Mouse (Mus musculus) hindbrain, embryonic 11.5 days (tissue): ENCODE measurements at regions not wholly inside any gene's neighbourhood (a gene's known extent, or its start where the extent isn't known, plus 50 kb on each side); places are given as distances from the start of the nearest gene placed in this dataset.
"Not testable (repeated sequence)": the region's sequence is repeated elsewhere in the genome, so short reads cannot be mapped to it uniquely, and the experiment has no call there.

Source experiments
- ATAC-seq: fragments of 200-750 bp; cut with Nextera tagmentation; 2 replicates; pipeline ENCODE4 v1.8.0; 2017; ENCODE audit warnings: mild to moderate bottlenecking, moderate TSS enrichment, moderate library complexity; ENCODE audit not compliant: low FRiP score
- DNase-seq: peaks from one replicate; pipeline ENCODE4 v3.0.0-alpha.2; 2015; ENCODE audit warnings: low spot score
- H3K27ac ChIP-seq: fragments of 300-500 bp; sonication (generic); 2 replicates; pipeline ENCODE4 v1.5.1; 2014; ENCODE audit warnings: mild to moderate bottlenecking, low read depth, low read length
- H3K27me3 ChIP-seq: fragments of 300-500 bp; sonication (generic); 2 replicates; pipeline ENCODE4 v1.6.1; 2014; ENCODE audit warnings: mild to moderate bottlenecking, low read length, moderate library complexity, mixed read lengths; ENCODE audit not compliant: control insufficient read depth, insufficient read depth
- H3K36me3 ChIP-seq: fragments of 300-500 bp; sonication (generic); 2 replicates; pipeline ENCODE4 v1.6.1; 2014; ENCODE audit warnings: mild to moderate bottlenecking, low read length, moderate library complexity, mixed read lengths; ENCODE audit not compliant: control insufficient read depth, insufficient read depth
- H3K4me1 ChIP-seq: fragments of 300-500 bp; sonication (generic); replicated peaks from 2 replicates; pipeline ENCODE4 v1.6.1; 2014; ENCODE audit warnings: low read length, mixed read lengths; ENCODE audit not compliant: control insufficient read depth, insufficient read depth
- H3K4me2 ChIP-seq: fragments of 300-500 bp; sonication (generic); replicated peaks from 2 replicates; pipeline ENCODE4 v1.6.1; 2014; ENCODE audit warnings: mild to moderate bottlenecking, low read depth, low read length
- H3K4me3 ChIP-seq: fragments of 300-500 bp; sonication (generic); 2 replicates; pipeline ENCODE4 v1.5.1; 2014; ENCODE audit warnings: low read depth, low read length
- H3K9ac ChIP-seq: fragments of 300-500 bp; sonication (generic); 2 replicates; pipeline ENCODE4 v1.6.1; 2014; ENCODE audit warnings: low read depth, low read length
- H3K9me3 ChIP-seq: fragments of 300-500 bp; sonication (generic); 2 replicates; pipeline ENCODE4 v1.6.1; 2016; ENCODE audit warnings: low read length; ENCODE audit not compliant: control insufficient read depth
- WGBS: fragments of 180-500 bp; shearing (Covaris S2); extraction: QIAGEN DNeasy Blood & Tissue Kit; methylation state at CpG from one replicate; pipeline ENCODE4 v1.1.7; 2014; 5-methylcytosine and 5-hydroxymethylcytosine counted together

- Histone ChIP-seq H3K36me3 (no peaks in the 10 kb centered on the region), H3K4me3 (no peak overlapping the region), H3K4me2 (no peak overlapping the region), H3K9ac (no peak overlapping the region), H3K4me1 (no peaks in the 10 kb centered on the region), H3K27ac (no peak overlapping the region), H3K27me3 (no peaks in the 10 kb centered on the region), H3K9me3 (no peaks in the 10 kb centered on the region)
- WGBS = 88% methylated on average over 1 of the region's 1 CpGs
- DNase-seq (no peak), ATAC-seq (no peak)
Observed at GRCm38 (mm10) chr2:133768546-133768945, 216.6 kb downstream of the Bmp2 start.

DNA sequence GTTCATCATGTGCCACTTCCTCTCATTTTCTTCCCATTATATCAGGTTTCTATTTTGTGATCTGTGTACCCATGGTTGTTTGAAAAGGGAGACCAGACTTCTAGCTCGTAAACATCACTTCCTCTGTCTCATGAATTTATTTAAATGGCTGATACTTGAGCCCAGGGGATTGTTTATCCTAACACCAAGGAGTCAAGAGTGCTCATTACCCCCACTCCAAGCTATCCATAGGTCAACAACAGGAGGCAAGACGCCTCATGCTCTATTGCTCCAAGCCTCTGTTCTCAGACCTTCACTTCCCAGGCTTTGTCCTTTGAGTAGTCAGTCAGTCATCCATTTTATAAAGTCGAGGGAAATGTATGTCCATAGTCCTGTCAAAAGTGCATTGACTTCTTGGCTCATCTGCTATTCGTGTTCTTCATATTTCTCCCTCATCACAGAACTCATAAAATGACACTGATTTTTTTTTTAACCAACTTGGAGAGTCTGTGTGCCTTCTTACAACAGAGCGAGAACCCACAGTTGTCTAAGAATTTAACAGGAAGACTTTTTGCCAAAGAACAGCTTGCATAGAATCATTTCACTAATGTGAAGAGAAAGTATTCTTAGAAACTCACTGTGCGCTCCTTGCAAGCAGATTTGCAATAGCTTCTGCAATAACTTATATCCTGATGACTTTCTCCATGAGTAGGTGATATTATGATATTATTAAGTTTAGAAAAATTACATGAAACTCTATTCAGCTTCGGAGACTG is 231.8 kb downstream of the Bmp2 start:
- Histone ChIP-seq H3K9ac (no peak overlapping the region), H3K4me1 (no peaks in the 10 kb centered on the region), H3K4me2 (no peak overlapping the region), H3K27ac (no peak overlapping the region), H3K4me3 (no peak overlapping the region), H3K36me3 (no peaks in the 10 kb centered on the region), H3K27me3 (no peaks in the 10 kb centered on the region), H3K9me3 (no peaks in the 10 kb centered on the region)
- no peak for ATAC-seq
- WGBS = 73% methylated on average over 7 of the region's 7 CpGs
- DNase-seq = no peak

DNA sequence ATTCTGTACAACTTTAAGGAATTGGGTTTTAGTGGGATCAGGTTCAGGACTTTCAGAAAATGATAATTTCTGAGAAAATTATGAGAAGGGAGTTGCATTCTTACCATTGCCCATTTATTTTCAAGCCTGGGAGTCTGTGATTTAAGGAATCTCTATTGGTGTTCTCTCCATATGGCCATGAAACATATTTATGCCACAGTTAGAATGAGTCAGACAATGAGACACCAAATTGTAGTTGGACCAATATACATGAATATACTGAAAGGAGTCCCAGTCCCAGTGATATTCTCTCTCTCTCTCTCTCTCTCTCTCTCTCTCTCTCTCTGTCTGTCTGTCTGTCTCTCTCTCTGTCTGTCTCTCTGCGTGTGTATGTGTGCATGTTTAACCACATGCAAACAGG is 239.1 kb downstream of the Bmp2 start:
- Histone ChIP-seq H3K27me3 (no peaks in the 10 kb centered on the region), H3K36me3 (no peaks in the 10 kb centered on the region), H3K4me2 (no peak overlapping the region), H3K9me3 (no peaks in the 10 kb centered on the region), H3K4me1 (no peaks in the 10 kb centered on the region), H3K27ac (no peak overlapping the region), H3K4me3 (no peak overlapping the region), H3K9ac (no peak overlapping the region)
- DNase-seq = no peak
- WGBS = 81% methylated on average over 1 of the region's 1 CpGs
- ATAC-seq = no peak

DNA sequence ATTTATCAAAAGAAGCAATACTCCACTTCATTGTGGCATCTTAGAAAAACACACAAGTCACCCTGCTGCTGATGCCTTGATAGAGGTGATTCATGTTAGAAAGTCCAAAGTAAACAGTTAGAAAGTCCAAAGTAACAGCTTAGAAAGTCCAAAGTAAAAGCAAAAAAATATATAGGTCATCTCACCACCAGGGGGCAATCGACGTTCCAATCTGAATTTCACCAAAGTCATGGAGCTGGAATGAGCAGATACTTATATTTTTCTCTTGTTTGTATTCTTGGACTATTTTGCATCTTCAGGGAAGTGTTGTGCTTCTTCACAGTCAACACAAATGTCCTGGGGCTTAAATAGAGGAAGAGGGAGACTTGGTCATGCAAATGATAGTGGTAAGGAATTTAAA is 241.3 kb downstream of the Bmp2 start:
- H3K9me3 ChIP-seq = no peaks in the 10 kb centered on the region
- peak; percentile 52 for DNase-seq
- H3K4me1 ChIP-seq = no peaks in the 10 kb centered on the region
- no peak overlapping the region for H3K4me2 ChIP-seq
- no peak for ATAC-seq
- no peak overlapping the region for H3K27ac ChIP-seq
- no peaks in the 10 kb centered on the region for H3K27me3 ChIP-seq
- WGBS = 31% methylated on average over 2 of the region's 2 CpGs
- H3K9ac ChIP-seq = no peak overlapping the region
- no peaks in the 10 kb centered on the region for H3K36me3 ChIP-seq
- H3K4me3 ChIP-seq = no peak overlapping the region

- Histone ChIP-seq H3K27me3 (no peaks in the 10 kb centered on the region), H3K4me2 (no peak overlapping the region), H3K27ac (no peak overlapping the region), H3K36me3 (no peaks in the 10 kb centered on the region), H3K4me3 (no peak overlapping the region), H3K9me3 (no peaks in the 10 kb centered on the region), H3K9ac (no peak overlapping the region), H3K4me1 (no peaks in the 10 kb centered on the region)
- DNase-seq = no peak
- no peak for ATAC-seq
- WGBS = 56% methylated on average over 3 of the region's 3 CpGs
Observed at GRCm38 (mm10) chr2:133802666-133803065, 250.7 kb downstream of the Bmp2 start.

- Histone ChIP-seq H3K27me3 (no peaks in the 10 kb centered on the region), H3K4me2 (no peak overlapping the region), H3K4me1 (no peaks in the 10 kb centered on the region), H3K9ac (no peak overlapping the region), H3K4me3 (no peak overlapping the region), H3K36me3 (no peaks in the 10 kb centered on the region), H3K9me3 (no peaks in the 10 kb centered on the region), H3K27ac (no peak overlapping the region)
- no peak for ATAC-seq
- WGBS = 95% methylated on average over 4 of the region's 4 CpGs
- no peak for DNase-seq
Observed at GRCm38 (mm10) chr2:133821418-133821817, 269.5 kb downstream of the Bmp2 start.

GRCm38 (mm10) chr2:133829406-133829805 is 277.4 kb downstream of the Bmp2 start:
- Histone ChIP-seq H3K4me3 (no peak overlapping the region), H3K4me1 (no peaks in the 10 kb centered on the region), H3K4me2 (no peak overlapping the region), H3K27me3 (no peaks in the 10 kb centered on the region), H3K27ac (no peak overlapping the region), H3K36me3 (no peaks in the 10 kb centered on the region), H3K9me3 (no peaks in the 10 kb centered on the region), H3K9ac (no peak overlapping the region)
- DNase-seq (no peak), ATAC-seq (no peak)
- 91% methylated on average over 1 of the region's 1 CpGs for WGBS

- no peak overlapping the region for H3K4me2 ChIP-seq
- ATAC-seq (no peak), DNase-seq (no peak)
- H3K4me3 ChIP-seq = no peak overlapping the region
- H3K9ac ChIP-seq = no peak overlapping the region
- no peaks in the 10 kb centered on the region for H3K27me3 ChIP-seq
- no peaks in the 10 kb centered on the region for H3K4me1 ChIP-seq
- no peak overlapping the region for H3K27ac ChIP-seq
- no peaks in the 10 kb centered on the region for H3K9me3 ChIP-seq
- no peaks in the 10 kb centered on the region for H3K36me3 ChIP-seq
Observed at GRCm38 (mm10) chr2:133850485-133850884, 298.5 kb downstream of the Bmp2 start.

- 86% methylated on average over 8 of the region's 8 CpGs for WGBS
- ATAC-seq, H3K9me3 ChIP-seq, H3K9ac ChIP-seq, DNase-seq, H3K4me1 ChIP-seq, H3K27me3 ChIP-seq, H3K27ac ChIP-seq, H3K36me3 ChIP-seq, H3K4me2 ChIP-seq, H3K4me3 ChIP-seq: not testable (repeated sequence)
Observed at GRCm38 (mm10) chr2:133874982-133875381, 323.0 kb downstream of the Bmp2 start.
